Mouse (Mus musculus): ENCODE measurements around the gene Ccdc12. TPM values are rescaled to one million over a fixed set of nuclear protein-coding genes. Genes with fewer than 3 reads are reported as not detected.
"Not testable (repeated sequence)": the region's sequence is repeated elsewhere in the genome, so short reads cannot be mapped to it uniquely, and the experiment has no call there.

The Ccdc12 gene
- polyA plus RNA-seq, 1 experiment from 2014 or later: 160 TPM

DNA sequence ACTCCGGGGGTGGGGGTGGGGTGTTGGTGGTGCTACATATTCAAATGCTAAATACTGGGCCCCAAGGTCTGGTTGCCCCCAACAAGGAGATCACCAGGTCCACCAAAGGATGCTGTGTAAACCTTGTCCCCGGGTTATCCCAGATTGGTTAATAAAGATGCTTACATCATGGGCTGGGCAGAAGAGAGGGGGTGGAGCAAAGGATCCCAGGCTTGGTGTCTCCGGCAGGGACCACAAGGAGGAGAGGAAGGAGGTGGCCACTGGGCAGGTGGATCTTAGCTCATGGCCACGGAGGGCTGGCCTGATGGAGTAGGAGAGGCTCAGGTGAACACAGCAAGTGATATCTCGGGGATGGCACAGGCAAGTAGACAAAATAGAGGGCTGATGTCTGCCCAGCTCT, 22.6 kb downstream of the Ccdc12 start:
- H3K9ac ChIP-seq (ENCODE audit: low read depth, low read length): no peak overlapping the region
- H3K36me3 ChIP-seq (ENCODE audit: control insufficient read depth, insufficient read depth, low read length): no peaks in the 10 kb centered on the region
- no peak overlapping the region for H3K4me2 ChIP-seq (replicated peaks; ENCODE audit: low read depth, low read length)
- H3K9me3 ChIP-seq (ENCODE audit: control insufficient read depth, low read length): no peaks in the 10 kb centered on the region
- no peak overlapping the region for H3K4me3 ChIP-seq (ENCODE audit: low read length)
- H3K27ac ChIP-seq (ENCODE audit: low read depth, low read length): no peak overlapping the region
- H3K4me1 ChIP-seq (ENCODE audit: control insufficient read depth, insufficient read depth, low read length): peaks cover 24% of the 10 kb centered on the region
- no peak for ATAC-seq (ENCODE audit: low FRiP score, low TSS enrichment)
- 71% methylated on average over 5 of the region's 5 CpGs for WGBS
- H3K27me3 ChIP-seq (ENCODE audit: control insufficient read depth, insufficient read depth, low read length): no peaks in the 10 kb centered on the region

DNA sequence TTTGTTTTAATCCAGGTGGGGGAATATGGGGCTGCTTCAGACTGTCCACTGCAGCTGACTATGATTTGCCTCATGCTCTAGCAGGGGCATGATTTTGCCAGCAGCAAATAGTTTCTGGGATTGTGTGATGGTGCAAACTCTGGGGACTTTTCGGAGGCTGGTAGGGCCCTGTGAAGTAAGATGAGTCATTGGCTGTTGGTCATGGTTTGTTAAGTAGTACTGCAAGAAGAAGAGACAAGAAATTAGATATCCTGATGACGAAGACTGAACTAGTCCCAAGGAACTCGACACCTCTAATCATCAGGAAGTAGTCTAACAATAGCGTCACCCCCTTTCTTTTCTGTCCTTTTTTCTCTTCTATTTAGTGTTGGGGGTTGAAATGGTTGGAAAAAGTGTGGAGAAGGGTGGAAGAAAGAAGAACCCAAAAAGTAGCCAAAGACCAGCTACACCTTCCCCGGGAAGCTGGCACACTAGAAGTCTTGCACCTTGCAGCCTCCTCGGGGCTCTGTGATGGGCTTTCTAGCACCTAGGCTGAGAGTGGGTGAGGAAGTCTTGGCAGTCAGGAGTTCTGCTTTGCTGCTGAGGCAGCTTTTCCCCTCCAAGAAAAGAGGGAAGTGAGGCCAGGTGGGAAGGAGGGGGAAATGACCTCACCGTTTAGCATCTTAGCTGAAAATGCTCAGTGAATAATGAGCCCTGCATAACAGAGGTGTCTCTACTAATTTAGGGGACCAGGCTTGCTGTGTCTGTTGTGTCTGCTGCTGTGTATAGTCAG, 24.6 kb downstream of the Ccdc12 start:
- Histone ChIP-seq H3K4me3 (ENCODE audit: low read length) (no peak overlapping the region), H3K4me1 (ENCODE audit: control insufficient read depth, insufficient read depth, low read length) (peaks cover 25% of the 10 kb centered on the region), H3K9me3 (ENCODE audit: control insufficient read depth, low read length) (no peaks in the 10 kb centered on the region), H3K27me3 (ENCODE audit: control insufficient read depth, insufficient read depth, low read length) (no peaks in the 10 kb centered on the region), H3K9ac (ENCODE audit: low read depth, low read length) (no peak overlapping the region), H3K36me3 (ENCODE audit: control insufficient read depth, insufficient read depth, low read length) (no peaks in the 10 kb centered on the region; the same call in 1 of the 2 replicates), H3K27ac (ENCODE audit: low read depth, low read length) (no peak overlapping the region), H3K4me2 (replicated peaks; ENCODE audit: low read depth, low read length) (no peak overlapping the region)
- 49% methylated on average over 7 of the region's 7 CpGs for WGBS
- ATAC-seq (ENCODE audit: low FRiP score, low TSS enrichment): no peak

DNA sequence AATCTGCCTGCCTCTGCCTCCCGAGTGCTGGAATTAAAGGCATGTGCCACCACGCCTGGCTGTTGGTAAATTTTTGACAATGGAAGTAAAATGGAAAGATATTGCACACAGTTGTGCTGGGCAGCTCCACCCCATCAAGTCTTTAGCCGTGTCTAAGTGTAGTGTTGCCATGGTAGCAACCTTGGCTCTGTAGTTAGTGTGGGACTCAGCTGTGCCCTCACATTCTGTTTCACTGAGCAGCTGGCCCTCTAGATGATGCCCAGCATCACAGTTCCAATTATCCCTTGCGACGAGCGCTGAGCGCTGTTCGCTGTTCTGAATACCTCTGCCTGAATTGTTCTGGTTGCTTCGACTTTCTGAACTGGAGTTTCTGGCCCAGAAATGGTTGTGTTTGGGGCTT, 25.5 kb downstream of the Ccdc12 start:
- no peaks in the 10 kb centered on the region for H3K9me3 ChIP-seq (ENCODE audit: control insufficient read depth, low read length)
- no peak overlapping the region for H3K4me2 ChIP-seq (replicated peaks; ENCODE audit: low read depth, low read length)
- no peaks in the 10 kb centered on the region for H3K27me3 ChIP-seq (ENCODE audit: control insufficient read depth, insufficient read depth, low read length)
- 79% methylated on average over 9 of the region's 9 CpGs for WGBS
- no peak overlapping the region for H3K9ac ChIP-seq (ENCODE audit: low read depth, low read length)
- no peaks in the 10 kb centered on the region; the same call in 1 of the 2 replicates for H3K36me3 ChIP-seq (ENCODE audit: control insufficient read depth, insufficient read depth, low read length)
- H3K4me3 ChIP-seq (ENCODE audit: low read length): no peak overlapping the region
- H3K4me1 ChIP-seq (ENCODE audit: control insufficient read depth, insufficient read depth, low read length): peaks cover 21% of the 10 kb centered on the region
- no peak for ATAC-seq (ENCODE audit: low FRiP score, low TSS enrichment)
- H3K27ac ChIP-seq (ENCODE audit: low read depth, low read length): no peak overlapping the region

- no peak for ATAC-seq (ENCODE audit: low FRiP score, low TSS enrichment)
- Histone ChIP-seq H3K9me3 (ENCODE audit: control insufficient read depth, low read length) (no peaks in the 10 kb centered on the region), H3K4me3 (ENCODE audit: low read length) (no peak overlapping the region), H3K9ac (ENCODE audit: low read depth, low read length) (no peak overlapping the region), H3K4me1 (ENCODE audit: control insufficient read depth, insufficient read depth, low read length) (peaks cover 20% of the 10 kb centered on the region), H3K27me3 (ENCODE audit: control insufficient read depth, insufficient read depth, low read length) (no peaks in the 10 kb centered on the region), H3K36me3 (ENCODE audit: control insufficient read depth, insufficient read depth, low read length) (no peaks in the 10 kb centered on the region; the same call in 1 of the 2 replicates), H3K4me2 (replicated peaks; ENCODE audit: low read depth, low read length) (no peak overlapping the region), H3K27ac (ENCODE audit: low read depth, low read length) (no peak overlapping the region)
- WGBS: 47% methylated on average over 5 of the region's 5 CpGs
Measured at GRCm38 (mm10) chr9:110682255-110682654, 26.0 kb downstream of the Ccdc12 start.

GRCm38 (mm10) chr9:110682697-110683096, 26.4 kb downstream of the Ccdc12 start:
- H3K27ac ChIP-seq (ENCODE audit: low read depth, low read length): not testable (repeated sequence)

DNA sequence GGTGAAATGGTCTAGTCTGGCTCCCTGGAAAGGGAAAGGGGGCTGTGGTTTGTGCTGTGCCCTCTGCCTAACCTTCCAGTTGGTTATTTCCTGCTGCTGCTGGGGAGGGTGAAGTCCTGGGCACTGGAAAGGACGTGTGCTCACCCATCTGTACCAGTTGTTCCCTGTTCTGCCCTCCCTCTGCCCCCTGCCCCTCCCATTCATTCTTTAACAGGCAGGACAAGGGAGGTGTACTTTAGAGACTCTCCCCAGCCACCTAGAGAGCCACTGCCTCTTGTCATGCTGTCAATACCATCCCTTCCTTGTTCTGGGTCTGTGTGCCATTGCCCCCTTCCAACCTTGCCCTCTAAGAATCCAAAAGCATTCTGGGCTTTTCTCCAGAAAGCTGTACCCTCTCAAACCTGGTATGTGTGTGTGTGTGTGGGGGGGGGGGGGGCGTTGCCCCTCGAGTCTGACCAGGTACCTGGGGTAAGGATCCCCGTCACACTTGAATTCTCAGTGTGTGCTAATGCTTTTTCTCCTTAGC, 27.3 kb downstream of the Ccdc12 start:
- H3K9ac ChIP-seq (ENCODE audit: low read depth, low read length): no peak overlapping the region; the same call in 1 of the 2 replicates

More at GRCm38 (mm10) chr9:110682697-110683096, 26.4 kb downstream of the Ccdc12 start:
- not testable (repeated sequence) for ATAC-seq (ENCODE audit: low FRiP score, low TSS enrichment); H3K4me3 ChIP-seq (ENCODE audit: low read length); H3K36me3 ChIP-seq (ENCODE audit: control insufficient read depth, insufficient read depth, low read length); H3K9me3 ChIP-seq (ENCODE audit: control insufficient read depth, low read length); H3K27me3 ChIP-seq (ENCODE audit: control insufficient read depth, insufficient read depth, low read length); H3K4me2 ChIP-seq (replicated peaks; ENCODE audit: low read depth, low read length); H3K9ac ChIP-seq (ENCODE audit: low read depth, low read length)
- H3K4me1 ChIP-seq (ENCODE audit: control insufficient read depth, insufficient read depth, low read length): peaks cover 16% of the 10 kb centered on the region
- 82% methylated on average over 3 of the region's 3 CpGs for WGBS

DNA sequence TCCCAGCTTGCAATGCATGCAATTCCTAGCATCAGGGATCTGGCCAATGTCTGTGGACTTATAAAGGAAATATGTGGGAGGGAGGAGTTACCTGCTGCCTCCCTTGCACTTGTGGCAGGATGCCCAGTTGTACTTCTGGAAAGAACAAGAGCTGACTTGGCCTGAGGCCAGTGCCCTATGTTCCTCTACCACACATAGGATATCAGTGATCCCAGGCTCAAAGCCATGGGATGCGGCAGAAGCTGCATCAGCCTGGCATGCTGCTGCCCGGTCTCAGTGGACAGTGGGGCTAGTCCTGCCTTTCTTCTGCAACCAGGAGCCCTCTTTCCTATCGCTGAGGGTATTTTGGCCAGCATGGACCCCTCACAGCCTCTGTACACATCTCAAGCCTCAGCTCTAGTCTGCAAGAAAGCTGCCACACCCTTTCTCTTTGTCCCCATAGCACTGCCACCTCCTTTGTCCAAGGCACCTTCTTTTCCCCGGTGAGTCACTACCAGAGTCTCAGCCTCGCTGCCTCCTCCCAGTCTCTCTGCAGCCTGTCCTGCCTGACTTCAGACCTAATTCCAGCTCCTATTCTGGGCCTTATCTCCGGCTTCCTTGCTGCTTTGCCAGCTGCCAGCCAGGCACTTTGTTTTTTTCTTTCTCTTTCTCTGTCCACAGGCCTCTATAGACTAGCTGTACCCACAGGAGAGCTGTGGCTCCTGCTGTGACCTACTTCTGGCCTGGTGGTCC, 28.0 kb downstream of the Ccdc12 start:
- Histone ChIP-seq H3K27ac (ENCODE audit: low read depth, low read length) (peak overlapping the region; percentile 78), H3K9ac (ENCODE audit: low read depth, low read length) (no peak overlapping the region), H3K27me3 (ENCODE audit: control insufficient read depth, insufficient read depth, low read length) (no peaks in the 10 kb centered on the region), H3K9me3 (ENCODE audit: control insufficient read depth, low read length) (no peaks in the 10 kb centered on the region), H3K36me3 (ENCODE audit: control insufficient read depth, insufficient read depth, low read length) (no peaks in the 10 kb centered on the region; the same call in 1 of the 2 replicates), H3K4me3 (ENCODE audit: low read length) (no peak overlapping the region), H3K4me1 (ENCODE audit: control insufficient read depth, insufficient read depth, low read length) (peaks cover 16% of the 10 kb centered on the region), H3K4me2 (replicated peaks; ENCODE audit: low read depth, low read length) (no peak overlapping the region)
- no peak for ATAC-seq (ENCODE audit: low FRiP score, low TSS enrichment)
- WGBS: 84% methylated on average over 6 of the region's 6 CpGs

More for the DNA sequence above, 27.3 kb downstream of the Ccdc12 start:
- WGBS: 55% methylated on average over 4 of the region's 4 CpGs
- H3K9me3 ChIP-seq (ENCODE audit: control insufficient read depth, low read length): no peaks in the 10 kb centered on the region
- H3K4me3 ChIP-seq (ENCODE audit: low read length): no peak overlapping the region
- no peak for ATAC-seq (ENCODE audit: low FRiP score, low TSS enrichment)
- no peaks in the 10 kb centered on the region for H3K27me3 ChIP-seq (ENCODE audit: control insufficient read depth, insufficient read depth, low read length)
- no peaks in the 10 kb centered on the region; the same call in 1 of the 2 replicates for H3K36me3 ChIP-seq (ENCODE audit: control insufficient read depth, insufficient read depth, low read length)
- no peak overlapping the region for H3K4me2 ChIP-seq (replicated peaks; ENCODE audit: low read depth, low read length)
- peak overlapping the region; percentile 78 for H3K27ac ChIP-seq (ENCODE audit: low read depth, low read length)
- H3K4me1 ChIP-seq (ENCODE audit: control insufficient read depth, insufficient read depth, low read length): peaks cover 16% of the 10 kb centered on the region

GRCm38 (mm10) chr9:110685187-110685586, 28.9 kb downstream of the Ccdc12 start:
- Histone ChIP-seq H3K4me3 (ENCODE audit: low read length) (no peak overlapping the region), H3K4me2 (replicated peaks; ENCODE audit: low read depth, low read length) (no peak overlapping the region), H3K27ac (ENCODE audit: low read depth, low read length) (peak overlapping the region; percentile 70; the same call in 1 of the 2 replicates), H3K4me1 (ENCODE audit: control insufficient read depth, insufficient read depth, low read length) (peaks cover 16% of the 10 kb centered on the region), H3K27me3 (ENCODE audit: control insufficient read depth, insufficient read depth, low read length) (no peaks in the 10 kb centered on the region), H3K36me3 (ENCODE audit: control insufficient read depth, insufficient read depth, low read length) (no peaks in the 10 kb centered on the region; the same call in 1 of the 2 replicates), H3K9ac (ENCODE audit: low read depth, low read length) (no peak overlapping the region), H3K9me3 (ENCODE audit: control insufficient read depth, low read length) (no peaks in the 10 kb centered on the region)
- WGBS: 87% methylated on average over 8 of the region's 8 CpGs
- no peak for ATAC-seq (ENCODE audit: low FRiP score, low TSS enrichment)
